Mouse (Mus musculus): ENCODE data around the gene Ranbp3. TPM values are rescaled to one million over a fixed set of nuclear protein-coding genes. Genes with fewer than 3 reads are reported as not detected.

Ranbp3 gene
- 25.8 TPM for polyA plus RNA-seq (2015; fragmentation: Illumina TruSeq; extraction: RNeasy Lipid Tissue Mini Kit (QIAGEN cat#74804); ENCODE audit: insufficient read depth, low replicate concordance)

DNA sequence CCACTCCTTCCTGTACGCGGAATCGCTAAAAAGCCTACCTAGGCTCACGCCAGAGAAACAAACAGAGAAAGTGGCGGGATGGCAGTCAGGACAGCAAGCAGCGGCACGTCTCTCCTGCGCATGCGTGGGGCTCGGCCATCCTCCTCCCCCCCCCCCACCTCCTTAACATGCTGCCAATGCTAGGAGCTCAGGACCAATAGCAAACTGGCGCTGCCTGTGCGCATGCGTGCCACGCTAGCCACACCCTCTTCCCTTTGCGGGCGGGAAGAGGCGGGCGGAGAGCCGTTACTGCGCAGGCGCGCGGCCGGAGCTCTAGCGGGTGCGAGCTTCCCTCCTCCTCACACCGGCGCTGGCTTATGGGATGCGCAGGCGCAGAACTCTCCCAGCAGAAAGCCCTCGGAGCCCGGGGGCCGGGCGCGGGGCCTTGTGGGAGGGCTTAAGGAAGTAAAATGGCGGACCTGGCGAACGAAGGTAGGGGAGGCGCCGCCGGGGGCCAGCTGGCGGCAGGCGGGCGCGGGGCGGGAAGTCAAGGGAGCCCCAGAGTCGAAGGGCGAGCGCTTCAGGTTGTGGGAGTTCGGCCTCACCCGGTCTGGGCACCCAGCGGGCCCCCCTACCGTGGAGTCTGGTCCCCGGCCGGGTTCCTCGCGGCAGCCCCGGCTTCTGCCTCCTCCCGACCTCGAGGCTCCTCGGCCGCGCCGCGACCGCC is at the start of gene Ranbp3:
Ranbp3 (plus strand) TSS at position 354 of the 706 bp plus-strand sequence.

DNA sequence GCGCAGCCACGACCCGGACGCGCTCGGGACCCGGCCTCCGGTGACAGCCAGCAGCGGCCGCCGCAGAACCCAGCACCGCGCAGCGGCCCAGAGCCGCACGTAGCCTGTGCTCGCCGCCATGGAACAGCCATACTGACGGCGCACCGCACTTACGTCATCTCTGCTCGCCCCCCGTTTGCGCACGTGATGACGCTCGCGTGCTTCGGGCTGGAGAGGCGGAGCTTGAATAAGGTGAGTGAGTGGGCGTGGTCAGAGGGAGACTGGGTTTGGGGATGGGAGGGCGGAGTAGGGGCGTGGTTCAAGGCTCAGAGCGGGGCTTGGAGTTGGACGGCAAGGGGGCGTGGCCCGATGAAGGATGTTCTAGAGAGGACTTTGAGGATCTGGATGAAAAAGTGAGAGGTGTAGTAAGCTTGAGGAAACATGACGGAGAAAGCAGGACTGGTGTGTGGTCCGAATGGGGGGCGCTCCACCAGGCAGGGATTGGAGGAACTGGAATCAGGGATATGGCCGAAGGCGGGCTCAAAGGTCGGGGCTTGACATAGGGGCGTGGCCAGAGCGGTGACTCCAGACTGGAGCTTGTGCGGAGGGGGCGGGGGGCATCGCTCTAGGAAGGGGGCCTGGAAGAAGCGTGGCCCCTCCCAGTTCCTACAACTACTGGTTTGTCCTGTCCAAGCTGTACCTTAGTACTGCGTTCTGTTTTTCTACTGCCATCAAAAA is 46.2 kb upstream of the Ranbp3 start, which contains the start of gene Lonp1:
Lonp1 (minus strand) TSS at position 134 of the 717 bp plus-strand sequence.

DNA sequence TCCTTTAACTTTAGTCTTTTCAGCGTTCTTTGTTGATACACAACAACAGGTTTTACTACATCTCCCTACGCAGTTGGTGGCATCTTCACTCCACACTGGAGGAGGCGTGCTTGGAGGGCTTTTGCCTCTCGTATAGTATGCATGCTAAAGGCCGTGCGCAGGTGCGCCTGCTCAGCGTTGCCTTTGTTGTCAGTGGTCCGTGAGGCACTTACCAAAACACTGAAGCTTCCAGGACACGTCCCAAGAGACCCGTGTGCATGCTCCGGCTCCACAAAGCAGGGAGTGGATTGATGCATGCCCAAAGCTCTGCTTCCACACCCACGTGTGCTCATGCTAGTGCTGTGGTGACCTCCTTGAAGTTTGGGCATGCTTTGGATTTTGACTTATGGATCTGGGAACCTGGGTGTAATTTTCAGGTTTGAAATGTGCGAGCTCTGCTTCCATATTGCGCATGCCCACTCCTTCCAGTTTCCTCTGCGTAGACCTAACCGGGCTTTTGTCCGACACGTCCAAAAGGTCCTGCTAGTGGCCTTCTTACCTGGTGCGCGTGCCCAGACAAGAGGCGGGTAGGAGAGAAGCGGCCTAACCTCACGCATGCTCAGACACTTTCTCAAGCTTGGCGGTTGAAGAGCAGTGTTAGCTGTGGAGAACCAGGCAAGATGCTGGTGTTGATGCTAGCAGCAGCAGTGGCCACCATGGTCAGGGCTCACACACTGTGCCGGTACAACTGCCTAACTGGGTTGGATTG is 45.4 kb upstream of the Ranbp3 start, which contains the start of gene Catsperd:
Catsperd (plus strand) TSS at position 614 of the 748 bp plus-strand sequence.

DNA sequence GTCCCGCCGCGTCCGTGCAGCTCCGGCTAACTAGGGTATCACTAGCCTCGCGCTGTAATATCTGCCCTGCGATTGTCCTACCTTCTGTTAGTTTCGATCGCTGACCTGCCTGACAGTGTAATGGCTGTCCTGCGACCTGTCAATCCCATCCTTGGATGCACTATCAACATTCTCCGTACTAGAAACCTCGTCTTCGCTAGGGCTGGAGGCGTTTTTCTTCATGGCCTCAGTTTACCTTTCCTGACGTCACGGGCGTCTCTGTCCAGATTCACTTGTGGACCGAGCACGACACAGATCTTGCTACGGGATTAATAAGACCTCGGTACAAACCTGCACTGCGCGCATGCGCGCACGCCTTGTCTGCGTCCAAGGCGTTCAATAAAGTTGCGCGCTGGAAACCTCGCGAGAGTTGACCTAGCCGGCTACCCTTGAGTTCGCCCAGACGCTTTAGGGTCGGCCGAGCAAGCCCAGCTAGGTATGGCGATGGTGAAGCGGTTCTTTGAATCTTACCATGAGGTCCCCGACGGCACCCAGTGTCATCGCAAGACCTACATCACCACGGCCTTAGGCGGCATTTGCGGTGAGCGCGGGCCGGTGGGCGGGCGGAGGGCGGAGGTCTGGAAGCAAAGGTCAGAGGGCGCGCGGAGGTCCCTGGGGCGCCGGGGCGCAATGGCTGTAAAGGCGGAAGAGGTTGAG is 44.4 kb downstream of the Ranbp3 start, which contains the start of the genes Ndufa11 and Vmac:
Ndufa11 (plus strand) TSS at position 405 of the 696 bp plus-strand sequence.
Vmac (minus strand) TSS at position 660 of the 696 bp plus-strand sequence.

DNA sequence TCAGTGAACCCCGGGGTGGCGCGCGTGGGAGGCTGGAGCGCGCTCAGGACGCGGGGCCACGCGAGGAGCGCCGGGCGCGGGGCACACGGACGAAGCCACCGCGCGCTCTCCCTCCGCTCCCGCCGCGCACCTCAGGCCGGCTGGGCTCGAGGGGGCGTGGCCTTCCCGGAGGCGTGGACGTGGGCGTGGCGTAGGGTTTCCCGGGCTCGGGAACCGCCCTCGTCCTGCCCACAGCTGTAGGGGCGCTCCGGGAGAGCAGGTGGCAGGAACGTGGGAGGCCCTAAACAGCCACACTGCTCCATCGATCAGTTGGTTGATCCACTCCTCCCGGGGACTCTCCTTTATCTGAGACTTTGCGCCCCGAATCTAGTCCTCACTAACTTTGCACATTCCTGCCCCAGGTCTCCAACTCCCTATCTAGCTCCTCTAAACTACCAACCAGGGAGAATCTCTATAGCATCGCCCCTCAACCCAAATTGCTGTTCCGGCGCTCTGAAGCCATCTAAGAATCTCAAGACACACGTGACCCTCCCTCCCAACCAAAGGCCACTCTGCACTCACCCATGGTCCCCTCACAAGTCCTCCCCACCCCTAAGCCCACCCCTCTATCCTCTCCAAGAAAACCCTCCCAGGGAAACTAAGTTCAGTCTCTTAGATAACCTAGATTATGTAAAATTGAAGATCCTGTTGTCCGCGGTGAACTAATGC is 84.5 kb downstream of the Ranbp3 start, which contains the start of gene Nrtn:
Nrtn (minus strand) TSS at position 115 of the 708 bp plus-strand sequence.

Other genes starting within 250 kb of the Ranbp3 start
- gene Ptprs, start 196.8 kb upstream of the Ranbp3 start, polyA plus RNA-seq (2015; fragmentation: Illumina TruSeq; extraction: RNeasy Lipid Tissue Mini Kit (QIAGEN cat#74804); ENCODE audit: insufficient read depth, low replicate concordance) = 10.3 TPM
- not detected for gene Znrf4, start 160.9 kb upstream of the Ranbp3 start, polyA plus RNA-seq (2015; fragmentation: Illumina TruSeq; extraction: RNeasy Lipid Tissue Mini Kit (QIAGEN cat#74804); ENCODE audit: insufficient read depth, low replicate concordance)
- gene Gm20219, start 118.9 kb upstream of the Ranbp3 start, polyA plus RNA-seq (2015; fragmentation: Illumina TruSeq; extraction: RNeasy Lipid Tissue Mini Kit (QIAGEN cat#74804); ENCODE audit: insufficient read depth, low replicate concordance) = 3.7 TPM
- gene Safb2, start 88.7 kb upstream of the Ranbp3 start, polyA plus RNA-seq (2015; fragmentation: Illumina TruSeq; extraction: RNeasy Lipid Tissue Mini Kit (QIAGEN cat#74804); ENCODE audit: insufficient read depth, low replicate concordance) = 210 TPM
- 93.0 TPM for gene Safb, start 88.5 kb upstream of the Ranbp3 start, polyA plus RNA-seq (2015; fragmentation: Illumina TruSeq; extraction: RNeasy Lipid Tissue Mini Kit (QIAGEN cat#74804); ENCODE audit: insufficient read depth, low replicate concordance)
- gene 2410015M20Rik, start 63.5 kb upstream of the Ranbp3 start, polyA plus RNA-seq (2015; fragmentation: Illumina TruSeq; extraction: RNeasy Lipid Tissue Mini Kit (QIAGEN cat#74804); ENCODE audit: insufficient read depth, low replicate concordance) = 76.3 TPM
- gene Rpl36, start 59.9 kb upstream of the Ranbp3 start, polyA plus RNA-seq (2015; fragmentation: Illumina TruSeq; extraction: RNeasy Lipid Tissue Mini Kit (QIAGEN cat#74804); ENCODE audit: insufficient read depth, low replicate concordance) = 36.7 TPM
- 20.3 TPM for gene Lonp1, start 46.4 kb upstream of the Ranbp3 start, polyA plus RNA-seq (2015; fragmentation: Illumina TruSeq; extraction: RNeasy Lipid Tissue Mini Kit (QIAGEN cat#74804); ENCODE audit: insufficient read depth, low replicate concordance)
- gene Catsperd, start 45.2 kb upstream of the Ranbp3 start, polyA plus RNA-seq (2015; fragmentation: Illumina TruSeq; extraction: RNeasy Lipid Tissue Mini Kit (QIAGEN cat#74804); ENCODE audit: insufficient read depth, low replicate concordance) = 0.35 TPM
- 12.6 TPM for gene Ndufa11, start 44.5 kb downstream of the Ranbp3 start, polyA plus RNA-seq (2015; fragmentation: Illumina TruSeq; extraction: RNeasy Lipid Tissue Mini Kit (QIAGEN cat#74804); ENCODE audit: insufficient read depth, low replicate concordance)
- 17.4 TPM for gene Vmac, start 44.7 kb downstream of the Ranbp3 start, polyA plus RNA-seq (2015; fragmentation: Illumina TruSeq; extraction: RNeasy Lipid Tissue Mini Kit (QIAGEN cat#74804); ENCODE audit: insufficient read depth, low replicate concordance)
- gene Nrtn, start 84.2 kb downstream of the Ranbp3 start, polyA plus RNA-seq (2015; fragmentation: Illumina TruSeq; extraction: RNeasy Lipid Tissue Mini Kit (QIAGEN cat#74804); ENCODE audit: insufficient read depth, low replicate concordance) = not detected
- gene Dus3l, start 91.5 kb downstream of the Ranbp3 start, polyA plus RNA-seq (2015; fragmentation: Illumina TruSeq; extraction: RNeasy Lipid Tissue Mini Kit (QIAGEN cat#74804); ENCODE audit: insufficient read depth, low replicate concordance) = 8.4 TPM
- 0.18 TPM for gene Prr22, start 97.0 kb downstream of the Ranbp3 start, polyA plus RNA-seq (2015; fragmentation: Illumina TruSeq; extraction: RNeasy Lipid Tissue Mini Kit (QIAGEN cat#74804); ENCODE audit: insufficient read depth, low replicate concordance)
- gene Rfx2, start 157.7 kb downstream of the Ranbp3 start, polyA plus RNA-seq (2015; fragmentation: Illumina TruSeq; extraction: RNeasy Lipid Tissue Mini Kit (QIAGEN cat#74804); ENCODE audit: insufficient read depth, low replicate concordance) = 1.8 TPM
- not detected for gene Acsbg2, start 201.2 kb downstream of the Ranbp3 start, polyA plus RNA-seq (2015; fragmentation: Illumina TruSeq; extraction: RNeasy Lipid Tissue Mini Kit (QIAGEN cat#74804); ENCODE audit: insufficient read depth, low replicate concordance)
- gene 1700061G19Rik, start 202.2 kb downstream of the Ranbp3 start, polyA plus RNA-seq (2015; fragmentation: Illumina TruSeq; extraction: RNeasy Lipid Tissue Mini Kit (QIAGEN cat#74804); ENCODE audit: insufficient read depth, low replicate concordance) = 0.19 TPM

Measured in spleen, adult 10 weeks (tissue).